Mouse (Mus musculus) midbrain, embryonic 16.5 days (tissue): ENCODE results near the gene Med31. TPM values are rescaled to one million over a fixed set of nuclear protein-coding genes. Genes with fewer than 3 reads are reported as not detected.

Experiments used
- ATAC-seq: fragments of 200-750 bp; cut with Nextera tagmentation; 2 replicates; pipeline ENCODE4 v1.8.0; 2017; ENCODE audit warnings: moderate TSS enrichment
- H3K27ac ChIP-seq: fragments of 300-500 bp; sonication (generic); 2 replicates; pipeline ENCODE4 v1.5.1; 2014; ENCODE audit warnings: mild to moderate bottlenecking, low read length, mixed read lengths
- H3K27me3 ChIP-seq: fragments of 300-500 bp; sonication (generic); 2 replicates; pipeline ENCODE4 v1.6.1; 2014; ENCODE audit warnings: low read depth, low read length, mixed read lengths; ENCODE audit not compliant: control insufficient read depth, insufficient read depth
- H3K36me3 ChIP-seq: fragments of 300-500 bp; sonication (generic); 2 replicates; pipeline ENCODE4 v1.6.1; 2014; ENCODE audit warnings: mild to moderate bottlenecking, low read length, moderate library complexity, mixed read lengths; ENCODE audit not compliant: control insufficient read depth, insufficient read depth
- H3K4me1 ChIP-seq: fragments of 300-500 bp; sonication (generic); 2 replicates; pipeline ENCODE4 v1.6.1; 2014; ENCODE audit warnings: mild to moderate bottlenecking, low read length, mixed read lengths; ENCODE audit not compliant: control insufficient read depth, insufficient read depth
- H3K4me2 ChIP-seq: fragments of 300-500 bp; sonication (generic); 2 replicates; pipeline ENCODE4 v1.6.1; 2014; ENCODE audit warnings: mild to moderate bottlenecking, low read length, mixed read lengths
- H3K4me3 ChIP-seq: fragments of 300-500 bp; sonication (generic); 2 replicates; pipeline ENCODE4 v1.5.1; 2014; ENCODE audit warnings: low read depth, mild to moderate bottlenecking, low read length, moderate library complexity, mixed read lengths
- H3K9ac ChIP-seq: fragments of 300-500 bp; sonication (generic); 2 replicates; pipeline ENCODE4 v1.6.1; 2014; ENCODE audit warnings: low read depth, low read length, mixed read lengths
- H3K9me3 ChIP-seq: fragments of 300-500 bp; sonication (generic); replicated peaks from 2 replicates; pipeline ENCODE4 v1.6.1; 2014; ENCODE audit warnings: mild to moderate bottlenecking, low read length, mixed read lengths; ENCODE audit not compliant: control insufficient read depth, poor library complexity, severe bottlenecking
- WGBS: fragments of 180-500 bp; shearing (Covaris S2); extraction: QIAGEN DNeasy Blood & Tissue Kit; methylation state at CpG from one replicate; pipeline ENCODE4 v1.1.7; 2014; 5-methylcytosine and 5-hydroxymethylcytosine counted together
- polyA plus RNA-seq: library from polyadenylated mRNA; unstranded; fragments of >200 nt; fragmentation: Nextera tagmentation; extraction: Ambion mirVana; gene quantifications from 2 replicates; pipeline ENCODE4 v1.2.1, GENCODE M21; 2015

Med31 gene
- polyA plus RNA-seq, 1 experiment from 2014 or later = 53.2 TPM

DNA sequence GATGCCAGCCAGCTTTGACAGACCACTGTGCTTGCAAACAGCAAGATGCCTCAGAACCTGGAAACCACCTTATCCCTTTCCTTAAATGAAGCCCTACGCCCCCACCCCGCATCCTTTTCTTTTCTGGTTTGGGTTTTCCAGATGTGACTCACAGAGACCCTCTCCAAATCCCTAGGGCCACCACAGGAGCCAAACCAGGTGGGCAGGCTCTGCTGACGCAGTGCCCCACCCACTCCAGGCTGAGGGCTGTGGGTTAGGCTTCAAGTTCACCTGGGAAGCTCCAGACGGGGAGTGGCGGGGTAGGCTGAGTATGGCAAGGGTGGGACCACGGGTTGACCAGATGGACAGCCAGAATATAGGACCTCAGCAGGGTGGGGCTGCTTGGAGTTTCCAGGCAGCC, 11.5 kb upstream of the Med31 start:
- H3K4me2 ChIP-seq = no peak overlapping the region
- no peak overlapping the region for H3K27ac ChIP-seq
- H3K4me3 ChIP-seq = no peak overlapping the region
- H3K27me3 ChIP-seq = no peaks in the 10 kb centered on the region
- 93% methylated on average over 6 of the region's 6 CpGs for WGBS
- ATAC-seq = no peak
- no peaks in the 10 kb centered on the region for H3K4me1 ChIP-seq
- no peak overlapping the region for H3K9ac ChIP-seq
- H3K36me3 ChIP-seq = no peaks in the 10 kb centered on the region
- no peaks in the 10 kb centered on the region for H3K9me3 ChIP-seq

- Histone ChIP-seq H3K9me3 (no peaks in the 10 kb centered on the region), H3K4me3 (no peak overlapping the region), H3K27ac (no peak overlapping the region), H3K4me2 (no peak overlapping the region), H3K9ac (no peak overlapping the region), H3K4me1 (no peaks in the 10 kb centered on the region), H3K27me3 (no peaks in the 10 kb centered on the region), H3K36me3 (no peaks in the 10 kb centered on the region)
- no peak for ATAC-seq
- 44% methylated on average over 10 of the region's 10 CpGs for WGBS
Measured at GRCm38 (mm10) chr11:72226020-72226791, 10.8 kb upstream of the Med31 start.

DNA sequence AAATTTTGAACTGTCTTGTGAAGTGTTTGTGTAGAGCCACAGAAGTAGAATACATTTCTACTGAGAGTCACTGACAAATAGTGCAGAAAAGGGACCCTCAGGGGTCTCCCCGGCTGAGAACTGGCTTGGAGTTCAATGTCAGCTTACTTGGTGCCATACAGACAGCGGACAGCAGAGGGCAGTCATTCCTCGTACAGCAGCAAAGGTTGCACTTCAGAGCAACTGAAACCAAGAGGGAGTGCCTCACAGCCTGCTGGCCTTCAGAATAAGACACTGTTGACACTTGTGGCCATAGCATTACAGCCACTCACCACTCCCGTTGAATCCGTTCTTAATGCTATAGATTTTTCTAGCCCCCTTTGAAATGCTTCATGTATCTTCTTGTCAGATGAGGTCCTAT, 9.5 kb upstream of the Med31 start:
- Histone ChIP-seq H3K27me3 (no peaks in the 10 kb centered on the region), H3K27ac (no peak overlapping the region), H3K4me1 (no peaks in the 10 kb centered on the region), H3K4me2 (no peak overlapping the region), H3K9me3 (no peaks in the 10 kb centered on the region), H3K36me3 (no peaks in the 10 kb centered on the region), H3K4me3 (no peak overlapping the region), H3K9ac (no peak overlapping the region)
- 17% methylated on average over 5 of the region's 5 CpGs for WGBS
- peak; percentile 48; the same call in 1 of the 2 replicates for ATAC-seq

- 75% methylated on average over 4 of the region's 4 CpGs for WGBS
- no peak for ATAC-seq
- Histone ChIP-seq H3K9ac (no peak overlapping the region), H3K27me3 (no peaks in the 10 kb centered on the region), H3K9me3 (no peaks in the 10 kb centered on the region), H3K36me3 (no peaks in the 10 kb centered on the region), H3K27ac (no peak overlapping the region), H3K4me1 (0 out of 2 replicates have a peak, but pooled peaks cover 1% of the 10 kb centered on the region), H3K4me3 (no peak overlapping the region), H3K4me2 (no peak overlapping the region)
Measured at GRCm38 (mm10) chr11:72223414-72223813, 8.0 kb upstream of the Med31 start.

- Histone ChIP-seq H3K4me3 (no peak overlapping the region), H3K36me3 (no peaks in the 10 kb centered on the region), H3K9ac (no peak overlapping the region), H3K4me1 (peaks cover 17% of the 10 kb centered on the region), H3K27ac (no peak overlapping the region), H3K4me2 (no peak overlapping the region), H3K27me3 (no peaks in the 10 kb centered on the region), H3K9me3 (no peaks in the 10 kb centered on the region)
- 18% methylated on average over 6 of the region's 6 CpGs for WGBS
- no peak for ATAC-seq
Measured at GRCm38 (mm10) chr11:72221278-72221677, 5.9 kb upstream of the Med31 start.

- WGBS = 85% methylated on average over 5 of the region's 5 CpGs
- Histone ChIP-seq H3K9ac (0 out of 2 replicates have a peak overlapping the region, but pooled peaks have one; percentile 2), H3K9me3 (no peaks in the 10 kb centered on the region), H3K27me3 (no peaks in the 10 kb centered on the region), H3K4me1 (peaks cover 28% of the 10 kb centered on the region), H3K4me3 (no peak overlapping the region), H3K36me3 (0 out of 2 replicates have a peak, but pooled peaks cover 2% of the 10 kb centered on the region), H3K27ac (no peak overlapping the region), H3K4me2 (peak overlapping the region; percentile 36; the same call in 1 of the 2 replicates)
- ATAC-seq = no peak
Measured at GRCm38 (mm10) chr11:72217116-72217515, 1.7 kb upstream of the Med31 start.

GRCm38 (mm10) chr11:72214591-72215409, 592 bp downstream of the Med31 start:
- under 1% methylated on average over 51 of the region's 51 CpGs for WGBS

DNA sequence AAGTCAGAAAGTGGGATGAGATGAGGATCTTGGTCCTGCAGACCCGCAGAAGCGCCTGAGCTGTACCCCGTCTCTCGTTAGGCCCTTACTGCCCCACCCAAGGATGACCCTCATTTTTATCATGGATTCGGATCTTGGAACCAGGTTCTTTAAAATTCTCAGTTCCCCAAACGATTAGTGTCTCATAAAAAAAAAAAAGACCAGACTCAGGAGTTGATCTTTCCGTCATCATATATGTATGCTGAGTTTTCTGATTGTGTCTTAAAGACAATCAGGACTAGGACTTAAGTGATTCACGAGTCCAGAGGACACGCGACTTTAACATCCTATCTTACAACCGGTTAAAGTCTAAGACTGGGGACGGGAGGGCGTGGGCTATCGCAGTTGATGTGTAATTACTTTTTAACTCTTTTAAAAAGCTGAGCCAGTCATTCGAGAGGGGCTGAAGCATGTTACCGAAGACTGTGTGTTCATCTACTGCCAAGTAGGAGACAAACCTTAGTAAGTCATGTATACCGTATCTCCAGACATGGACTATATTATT, 7.5 kb downstream of the Med31 start:
- H3K9me3 ChIP-seq = no peaks in the 10 kb centered on the region
- no peak for ATAC-seq
- peak overlapping the region; percentile 80 for H3K9ac ChIP-seq
- peaks cover 5% of the 10 kb centered on the region for H3K36me3 ChIP-seq
- no peaks in the 10 kb centered on the region for H3K27me3 ChIP-seq
- H3K4me3 ChIP-seq = peak overlapping the region; percentile 54
- H3K4me1 ChIP-seq = peaks cover 25% of the 10 kb centered on the region
- H3K4me2 ChIP-seq = peak overlapping the region; percentile 87
- 20% methylated on average over 17 of the region's 17 CpGs for WGBS
- H3K27ac ChIP-seq = peak overlapping the region; percentile 74

More at GRCm38 (mm10) chr11:72214591-72215409, 592 bp downstream of the Med31 start:
- H3K4me1 ChIP-seq = peaks cover 28% of the 10 kb centered on the region
- H3K27me3 ChIP-seq = no peaks in the 10 kb centered on the region
- H3K36me3 ChIP-seq = peaks cover 7% of the 10 kb centered on the region
- peak; percentile 97 for ATAC-seq
- no peaks in the 10 kb centered on the region for H3K9me3 ChIP-seq
- peak overlapping the region; percentile 84 for H3K4me2 ChIP-seq
- peak overlapping the region; percentile 82 for H3K27ac ChIP-seq
- peak overlapping the region; percentile 86 for H3K9ac ChIP-seq
- peak overlapping the region; percentile 83 for H3K4me3 ChIP-seq
